In the genomic region with DNA sequence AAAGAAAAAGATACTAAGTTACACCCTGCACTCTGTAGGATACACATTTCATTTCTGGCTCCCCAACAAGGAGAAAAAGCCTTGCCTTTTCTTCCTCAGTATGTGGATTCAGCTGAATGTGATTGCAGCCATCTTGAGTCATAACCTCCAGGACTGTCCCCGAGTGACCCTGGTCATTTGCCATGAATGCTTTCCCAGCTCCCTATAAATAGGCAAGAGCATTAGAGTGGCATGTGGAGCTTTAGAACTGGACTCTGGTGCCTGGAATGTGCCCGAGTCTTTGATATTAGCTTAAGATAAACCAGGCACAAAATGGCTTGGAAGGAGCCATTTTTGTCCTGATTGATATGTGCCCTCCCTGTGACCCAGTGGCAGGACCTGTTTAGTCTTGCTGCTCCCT, we compare ENCODE assay signal across 17 mouse cellular contexts. TPM values are rescaled to one million over a fixed set of nuclear protein-coding genes. Genes with fewer than 3 reads are reported as not detected.
DNase-seq lines count a peak whose midpoint lies in the region; ATAC-seq and TF ChIP-seq lines count a peak whose summit lies in the region.
"Had no signal": no experiment of that assay in that cellular context is flagged by ENCODE, and none has a peak within 500 bp of the region (broad histone marks: within the 10 kb centered on the region; RNA-seq: fewer than 3 reads in every experiment).

No protein-coding gene starts in this region.

- H3K9me3 ChIP-seq in heart, embryonic 11.5 days (replicated peaks; ENCODE audit: control insufficient read depth, low read length), result no peaks in the 10 kb centered on the region
- no peaks in the 10 kb centered on the region for H3K9me3 ChIP-seq in liver, embryonic 12.5 days (replicated peaks)
- no peaks in the 10 kb centered on the region for H3K9me3 ChIP-seq in midbrain, embryonic 13.5 days
- H3K9me3 ChIP-seq: G1E; midbrain, embryonic 10.5 days had no signal

- H3K9ac ChIP-seq in heart, embryonic 11.5 days (ENCODE audit: low read depth, low read length), result no peak overlapping the region
- no peak overlapping the region for H3K9ac ChIP-seq in liver, adult 2 months (ENCODE audit: low read depth, low read length)
- H3K9ac ChIP-seq in liver, embryonic 12.5 days, result no peak overlapping the region
- no peak overlapping the region for H3K9ac ChIP-seq in midbrain, embryonic 13.5 days (replicated peaks)

- TF ChIP-seq POLR2A in liver, adult 2 months (IDR thresholded peaks at IDR 0.05; ENCODE audit: extremely low read depth, insufficient read depth, low read length), result no peak
- TF ChIP-seq POLR2A in cerebellum, adult 2 months (IDR thresholded peaks at IDR 0.05; ENCODE audit: borderline replicate concordance, insufficient read depth, low read length), result no peak

- WGBS in heart, embryonic 11.5 days (ENCODE audit: insufficient replicate concordance), result 37% methylated on average over 2 of the region's 2 CpGs
- 72% methylated on average over 2 of the region's 2 CpGs for WGBS in liver, adult 2 months
- WGBS in liver, embryonic 12.5 days (ENCODE audit: insufficient replicate concordance), result 54% methylated on average over 2 of the region's 2 CpGs
- WGBS in midbrain, embryonic 13.5 days, result 56% methylated on average over 2 of the region's 2 CpGs
- WGBS in cerebellum, adult 2 months, result 41% methylated on average over 2 of the region's 2 CpGs

- no peaks in the 10 kb centered on the region for H3K36me3 ChIP-seq in heart, embryonic 11.5 days (ENCODE audit: control insufficient read depth, insufficient read depth, low read length)
- H3K36me3 ChIP-seq in liver, adult 2 months (ENCODE audit: control insufficient read depth, insufficient read depth, low read length), result no peaks in the 10 kb centered on the region
- H3K36me3 ChIP-seq in liver, embryonic 12.5 days, result no peaks in the 10 kb centered on the region
- no peaks in the 10 kb centered on the region for H3K36me3 ChIP-seq in midbrain, embryonic 13.5 days
- H3K36me3 ChIP-seq: G1E; midbrain, embryonic 10.5 days had no signal

- H3K27me3 ChIP-seq in heart, embryonic 11.5 days (ENCODE audit: control insufficient read depth, insufficient read depth, low read length), result no peaks in the 10 kb centered on the region
- H3K27me3 ChIP-seq in liver, adult 2 months (ENCODE audit: control insufficient read depth, insufficient read depth, low read length), result no peaks in the 10 kb centered on the region
- no peaks in the 10 kb centered on the region for H3K27me3 ChIP-seq in liver, embryonic 12.5 days (replicated peaks)
- H3K27me3 ChIP-seq in midbrain, embryonic 13.5 days, result no peaks in the 10 kb centered on the region
- no peaks in the 10 kb centered on the region; the same call in 1 of the 2 replicates for H3K27me3 ChIP-seq in cerebellum, adult 2 months (ENCODE audit: control insufficient read depth, insufficient read depth, low read length)

- no peak overlapping the region for H3K4me3 ChIP-seq in heart, embryonic 11.5 days (ENCODE audit: low read depth, low read length)
- H3K4me3 ChIP-seq in liver, adult 2 months (ENCODE audit: insufficient read depth, low read depth, low read length), result no peak overlapping the region
- no peak overlapping the region for H3K4me3 ChIP-seq in liver, embryonic 12.5 days
- H3K4me3 ChIP-seq in midbrain, embryonic 13.5 days (replicated peaks), result no peak overlapping the region
- H3K4me3 ChIP-seq in cerebellum, adult 2 months (replicated peaks; ENCODE audit: insufficient read depth, low read depth, low read length), result no peak overlapping the region
- H3K4me3 ChIP-seq: erythroblast, embryonic 14.5 days; midbrain, embryonic 10.5 days had no signal

- no peak for ATAC-seq in heart, embryonic 11.5 days (replicated peaks; ENCODE audit: insufficient number of reproducible peaks, low FRiP score, low TSS enrichment)
- no peak for ATAC-seq in liver, embryonic 12.5 days
- no peak for ATAC-seq in midbrain, embryonic 13.5 days
- ATAC-seq: inflammation-experienced regulatory T-cells, adult 6 months had no signal

- TF ChIP-seq CTCF in liver, adult 2 months (IDR thresholded peaks at IDR 0.05; ENCODE audit: low read depth, low read length), result no peak
- TF ChIP-seq CTCF in cerebellum, adult 2 months (IDR thresholded peaks at IDR 0.05; ENCODE audit: borderline replicate concordance, insufficient read depth, low read depth, low read length), result no peak

- H3K27ac ChIP-seq in heart, embryonic 11.5 days (ENCODE audit: low read depth, low read length), result no peak overlapping the region
- H3K27ac ChIP-seq in liver, adult 2 months (replicated peaks; ENCODE audit: insufficient read depth, low read depth, low read length), result no peak overlapping the region
- H3K27ac ChIP-seq in liver, embryonic 12.5 days, result no peak overlapping the region
- H3K27ac ChIP-seq in midbrain, embryonic 13.5 days, result no peak overlapping the region
- H3K27ac ChIP-seq in cerebellum, adult 2 months (ENCODE audit: insufficient read depth, low read length), result no peak overlapping the region
- H3K27ac ChIP-seq: midbrain, embryonic 10.5 days had no signal

- no peaks in the 10 kb centered on the region for H3K79me2 ChIP-seq in liver, adult 2 months (ENCODE audit: control insufficient read depth, insufficient read depth, low read length)

- no peaks in the 10 kb centered on the region for H3K4me1 ChIP-seq in heart, embryonic 11.5 days (ENCODE audit: control insufficient read depth, insufficient read depth, low read length)
- 0 out of 2 replicates have a peak, but pooled peaks cover 3% of the 10 kb centered on the region for H3K4me1 ChIP-seq in liver, adult 2 months (ENCODE audit: control insufficient read depth, insufficient read depth, low read length)
- no peaks in the 10 kb centered on the region for H3K4me1 ChIP-seq in liver, embryonic 12.5 days
- H3K4me1 ChIP-seq in midbrain, embryonic 13.5 days (replicated peaks), result no peaks in the 10 kb centered on the region
- no peaks in the 10 kb centered on the region for H3K4me1 ChIP-seq in cerebellum, adult 2 months (ENCODE audit: control insufficient read depth, insufficient read depth, low read length)

- no peak overlapping the region for H3K4me2 ChIP-seq in heart, embryonic 11.5 days
- H3K4me2 ChIP-seq in liver, embryonic 12.5 days, result no peak overlapping the region
- H3K4me2 ChIP-seq in midbrain, embryonic 13.5 days (replicated peaks), result no peak overlapping the region

- DNase-seq in heart, adult 11 months, result peak; percentile 94
- peak; percentile 10 for DNase-seq in liver, adult 2 months (ENCODE audit: extremely low read depth, low read depth, low spot score)
- DNase-seq in heart, adult 8-10 months (ENCODE audit: low spot score), result peak; percentile 61
- DNase-seq in skeletal muscle tissue, adult 2 months (ENCODE audit: low read depth, low spot score), result peak; percentile 72
- no peak for DNase-seq in cerebellum, adult 2 months
- DNase-seq: cerebellum, adult 9-10 months; liver had no signal

RNA-seq across cellular contexts. Expression of gene Stmnd1, which starts 46.6 kb away (rescaled TPM):
- 0.72 TPM in 1 of 2 replicates, not detected in the other for polyA plus RNA-seq in heart, embryonic 11.5 days (2014; fragmentation: Nextera tagmentation; extraction: Ambion mirVana)
- total RNA-seq in liver, adult 2 months (2014; rRNA removed), result not detected in 2 replicates
- polyA plus RNA-seq in liver, adult 2 months (2012; rRNA removed), result not detected in 2 replicates
- polyA plus RNA-seq in liver, embryonic 12.5 days (2016; fragmentation: Nextera tagmentation; extraction: Ambion mirVana), result not detected in 2 replicates
- total RNA-seq in heart, adult 8-10 months (2022), result under 1 TPM; 0.19 to 0.66 (median 0.22) TPM
- polyA plus RNA-seq in midbrain, embryonic 13.5 days (2015; fragmentation: Nextera tagmentation; extraction: Ambion mirVana), result not detected in 2 replicates
- 0.14 and 0.15 TPM in 2 replicates for polyA plus RNA-seq in cerebellum, adult 2 months (2012; rRNA removed)
- total RNA-seq: G1E; left cerebral cortex, postnatal 14 days; neutrophil, adult 5-6 weeks had no signal
- polyA plus RNA-seq: erythroblast, embryonic 14.5 days; G1E; heart, embryonic 14.5 days; inflammation-experienced regulatory T-cells, adult 6 months; midbrain, embryonic 10.5 days had no signal

Comparison
In these comparisons a context has a peak if more than half of its experiments do, and no peak if none do; other contexts are left out.
1. DNase-seq: peak in heart, adult 11 months (single experiment), liver, adult 2 months (single experiment), heart, adult 8-10 months (single experiment) and skeletal muscle tissue, adult 2 months (single experiment); none in cerebellum, adult 2 months (0 of 2).